Mouse (Mus musculus) urinary bladder, postnatal 25 days (tissue): ENCODE measurements at regions not wholly inside any gene's neighbourhood (a gene's known extent, or its start where the extent isn't known, plus 50 kb on each side); places are given as distances from the start of the nearest gene placed in this dataset.
"Not testable (repeated sequence)": the region's sequence is repeated elsewhere in the genome, so short reads cannot be mapped to it uniquely, and the experiment has no call there.

ENCODE experiments used
- DNase-seq: peaks from one replicate; pipeline ENCODE4 v3.0.0; 2022; ENCODE audit warnings: low spot score

GRCm38 (mm10) chr10:22556401-22556800 is 88.4 kb upstream of the Slc2a12 start:
- not testable (repeated sequence) for DNase-seq

- not testable (repeated sequence) for DNase-seq
These were observed 75.4 kb upstream of the Slc2a12 start for GRCm38 (mm10) chr10:22569250-22570010.

- not testable (repeated sequence) for DNase-seq
These were observed 70.8 kb upstream of the Slc2a12 start for GRCm38 (mm10) chr10:22574048-22574447.

GRCm38 (mm10) chr10:22579426-22579825 is 65.4 kb upstream of the Slc2a12 start:
- DNase-seq: peak; percentile 8

- DNase-seq: not testable (repeated sequence)
These were observed 63.5 kb upstream of the Slc2a12 start for GRCm38 (mm10) chr10:22581300-22581699.

GRCm38 (mm10) chr10:22583306-22583705 is 61.5 kb upstream of the Slc2a12 start:
- not testable (repeated sequence) for DNase-seq

- DNase-seq: not testable (repeated sequence)
These were observed 56.2 kb upstream of the Slc2a12 start for GRCm38 (mm10) chr10:22588587-22588986.

- DNase-seq: not testable (repeated sequence)
These were observed 53.1 kb upstream of the Slc2a12 start for GRCm38 (mm10) chr10:22591664-22592063.

GRCm38 (mm10) chr10:22592189-22592603 is 52.6 kb upstream of the Slc2a12 start:
- not testable (repeated sequence) for DNase-seq

GRCm38 (mm10) chr10:22592752-22593151 is 52.1 kb upstream of the Slc2a12 start:
- not testable (repeated sequence) for DNase-seq
